Mouse (Mus musculus) liver, postnatal 0 days (tissue): Measurements from ENCODE around the gene Atrnl1. TPM values are rescaled to one million over a fixed set of nuclear protein-coding genes. Genes with fewer than 3 reads are reported as not detected.

Experiments
- ATAC-seq: fragments of 200-750 bp; cut with Nextera tagmentation; 2 replicates; pipeline ENCODE4 v1.8.0; 2017; ENCODE audit warnings: mild to moderate bottlenecking, moderate library complexity
- DNase-seq: peaks from one replicate; pipeline ENCODE4 v3.0.0-alpha.2; 2016
- H3K27ac ChIP-seq: fragments of 300-500 bp; sonication (generic); 2 replicates; pipeline ENCODE4 v1.5.1; 2014; ENCODE audit warnings: antibody characterized with exemption, moderate library complexity, mild to moderate bottlenecking, low read depth
- H3K27me3 ChIP-seq: fragments of 300-500 bp; sonication (generic); 2 replicates; pipeline ENCODE4 v1.6.1; 2014; ENCODE audit warnings: low read length, control low read depth, mixed read lengths; ENCODE audit not compliant: insufficient read depth
- H3K36me3 ChIP-seq: fragments of 300-500 bp; sonication (generic); replicated peaks from 2 replicates; pipeline ENCODE4 v1.6.1; 2014; ENCODE audit warnings: mild to moderate bottlenecking, control low read depth, low read length, moderate library complexity, mixed read lengths; ENCODE audit not compliant: insufficient read depth
- H3K4me1 ChIP-seq: fragments of 300-500 bp; sonication (generic); 2 replicates; pipeline ENCODE4 v1.6.1; 2014; ENCODE audit warnings: antibody characterized with exemption, mild to moderate bottlenecking, control low read depth; ENCODE audit not compliant: insufficient read depth
- H3K4me2 ChIP-seq: fragments of 300-500 bp; sonication (generic); 2 replicates; pipeline ENCODE4 v1.6.1; 2014; ENCODE audit warnings: low read depth, mild to moderate bottlenecking, low read length, moderate library complexity, mixed read lengths
- H3K4me3 ChIP-seq: fragments of 300-500 bp; sonication (generic); 2 replicates; pipeline ENCODE4 v1.5.1; 2014; ENCODE audit warnings: low read depth, low read length
- H3K9ac ChIP-seq: fragments of 300-500 bp; sonication (generic); replicated peaks from 2 replicates; pipeline ENCODE4 v1.6.1; 2014; ENCODE audit warnings: mild to moderate bottlenecking, moderate library complexity
- H3K9me3 ChIP-seq: fragments of 300-500 bp; sonication (generic); 2 replicates; pipeline ENCODE4 v1.6.1; 2016; ENCODE audit warnings: mild to moderate bottlenecking, control low read depth, low read length, mixed read lengths
- CTCF ChIP-seq: sonication (generic); IDR thresholded peaks from 2 replicates; pipeline ENCODE4 v1.5.1; 2016; ENCODE audit warnings: antibody characterized with exemption, low read depth
- EP300 ChIP-seq: IDR thresholded peaks from 2 replicates; pipeline ENCODE4 v1.6.1; 2016; ENCODE audit warnings: antibody characterized with exemption, low read depth, mild to moderate bottlenecking
- WGBS: fragments of 180-500 bp; shearing (Covaris S2); extraction: QIAGEN DNeasy Blood & Tissue Kit; methylation state at CpG from one replicate; pipeline ENCODE4 v1.1.7; 2014; ENCODE audit not compliant: insufficient replicate concordance; 5-methylcytosine and 5-hydroxymethylcytosine counted together
- polyA plus RNA-seq: library from polyadenylated mRNA; unstranded; fragments of >200 nt; fragmentation: Nextera tagmentation; extraction: Ambion mirVana; gene quantifications from 2 replicates; pipeline ENCODE4 v1.2.1, GENCODE M21; 2015

Gene Atrnl1
- polyA plus RNA-seq, 1 experiment from 2014 or later: 0.70 TPM

- Histone ChIP-seq H3K4me3 (no peak overlapping the region), H3K9ac (no peak overlapping the region), H3K27me3 (no peaks in the 10 kb centered on the region), H3K9me3 (no peaks in the 10 kb centered on the region), H3K4me2 (no peak overlapping the region), H3K27ac (no peak overlapping the region), H3K4me1 (peaks cover 4% of the 10 kb centered on the region; the same call in 1 of the 2 replicates), H3K36me3 (no peaks in the 10 kb centered on the region)
- DNase-seq (no peak), ATAC-seq (no peak)
- TF ChIP-seq EP300 (no peak), CTCF (no peak)
- WGBS: 55% methylated on average over 10 of the region's 10 CpGs
Measured at GRCm38 (mm10) chr19:57926941-57927471, 316.2 kb downstream of the Atrnl1 start.

- H3K36me3 ChIP-seq: no peaks in the 10 kb centered on the region
- peaks cover 4% of the 10 kb centered on the region; the same call in 1 of the 2 replicates for H3K4me1 ChIP-seq
- no peaks in the 10 kb centered on the region for H3K9me3 ChIP-seq
- no peak overlapping the region for H3K4me2 ChIP-seq
- DNase-seq (no peak), ATAC-seq (no peak)
- TF ChIP-seq EP300 (no peak), CTCF (no peak)
- no peak overlapping the region for H3K27ac ChIP-seq
- H3K4me3 ChIP-seq: no peak overlapping the region
- no peaks in the 10 kb centered on the region for H3K27me3 ChIP-seq
- H3K9ac ChIP-seq: no peak overlapping the region
- WGBS: 49% methylated on average over 11 of the region's 11 CpGs
Measured at GRCm38 (mm10) chr19:57927566-57928523, 317.0 kb downstream of the Atrnl1 start.

GRCm38 (mm10) chr19:57931626-57932025, 320.8 kb downstream of the Atrnl1 start:
- DNase-seq (no peak), ATAC-seq (no peak)
- Histone ChIP-seq H3K4me1 (no peaks in the 10 kb centered on the region), H3K36me3 (no peaks in the 10 kb centered on the region), H3K4me2 (no peak overlapping the region), H3K27me3 (no peaks in the 10 kb centered on the region), H3K9ac (no peak overlapping the region), H3K9me3 (no peaks in the 10 kb centered on the region), H3K27ac (no peak overlapping the region), H3K4me3 (no peak overlapping the region)
- WGBS: 90% methylated on average over 4 of the region's 4 CpGs
- TF ChIP-seq EP300: no peak
- no peak for TF ChIP-seq CTCF

GRCm38 (mm10) chr19:57936865-57937264, 326.0 kb downstream of the Atrnl1 start:
- Histone ChIP-seq H3K4me2 (no peak overlapping the region), H3K4me3 (no peak overlapping the region), H3K4me1 (no peaks in the 10 kb centered on the region), H3K9me3 (no peaks in the 10 kb centered on the region), H3K9ac (no peak overlapping the region), H3K36me3 (no peaks in the 10 kb centered on the region), H3K27me3 (no peaks in the 10 kb centered on the region), H3K27ac (no peak overlapping the region)
- TF ChIP-seq CTCF: no peak
- TF ChIP-seq EP300: no peak
- ATAC-seq: no peak
- WGBS: 91% methylated on average over 3 of the region's 3 CpGs
- DNase-seq: no peak

GRCm38 (mm10) chr19:57939166-57939565, 328.3 kb downstream of the Atrnl1 start:
- ATAC-seq (no peak), DNase-seq (no peak)
- WGBS: 66% methylated on average over 1 of the region's 1 CpGs
- Histone ChIP-seq H3K36me3 (no peaks in the 10 kb centered on the region), H3K4me2 (no peak overlapping the region), H3K4me3 (no peak overlapping the region), H3K4me1 (no peaks in the 10 kb centered on the region), H3K9me3 (no peaks in the 10 kb centered on the region), H3K9ac (no peak overlapping the region), H3K27me3 (no peaks in the 10 kb centered on the region), H3K27ac (no peak overlapping the region)
- TF ChIP-seq CTCF: no peak
- no peak for TF ChIP-seq EP300

- ATAC-seq (no peak), DNase-seq (no peak)
- Histone ChIP-seq H3K9me3 (no peaks in the 10 kb centered on the region), H3K4me1 (peaks cover 3% of the 10 kb centered on the region), H3K27me3 (no peaks in the 10 kb centered on the region), H3K9ac (no peak overlapping the region), H3K27ac (no peak overlapping the region), H3K4me3 (no peak overlapping the region), H3K4me2 (no peak overlapping the region), H3K36me3 (no peaks in the 10 kb centered on the region)
- TF ChIP-seq EP300 (no peak), CTCF (no peak)
- 79% methylated on average over 8 of the region's 8 CpGs for WGBS
Measured at GRCm38 (mm10) chr19:57941529-57941928, 330.7 kb downstream of the Atrnl1 start.
